Comparison of ENCODE assay signal across 8 mouse cellular contexts in genomic region chr6:124260198-124260931, GRCm38 (mm10). TPM values are rescaled to one million over a fixed set of nuclear protein-coding genes. Genes with fewer than 3 reads are reported as not detected.
DNase-seq lines count a peak whose midpoint lies in the region; ATAC-seq and TF ChIP-seq lines count a peak whose summit lies in the region.

No protein-coding gene starts in this region.

- 28% methylated on average over 10 of the region's 14 CpGs for WGBS in forebrain, postnatal 0 days
- 26% methylated on average over 11 of the region's 14 CpGs for WGBS in hindbrain, embryonic 15.5 days

- CTCF ChIA-PET in Patski (lab: Charles Lee), result interaction anchor here (0.8 kb wide), 1 partner anchor 36 kb away, joined by 3 read pairs; no protein-coding TSS in a partner anchor

- in situ Hi-C loops in Patski (cut with MboI; ENCODE audit: low pct_unique_long_range_greater_than_20kb), result loop anchor here (5.0 to 25.0 kb wide), 4 partner anchors 117 to 1366 kb away; partner anchors contain the start of gene C1s1

- H3K4me3 ChIP-seq in forebrain, postnatal 0 days (ENCODE audit: low read depth, low read length), result no peak overlapping the region
- no peak overlapping the region for H3K4me3 ChIP-seq in hindbrain, embryonic 15.5 days

- no peaks in the 10 kb centered on the region for H3K4me1 ChIP-seq in forebrain, postnatal 0 days (ENCODE audit: insufficient read depth)
- no peaks in the 10 kb centered on the region for H3K4me1 ChIP-seq in hindbrain, embryonic 15.5 days (replicated peaks)

- no peak overlapping the region for H3K9ac ChIP-seq in forebrain, postnatal 0 days
- no peak overlapping the region for H3K9ac ChIP-seq in hindbrain, embryonic 15.5 days

- H3K36me3 ChIP-seq in forebrain, postnatal 0 days (ENCODE audit: insufficient read depth), result no peaks in the 10 kb centered on the region
- H3K36me3 ChIP-seq in hindbrain, embryonic 15.5 days, result no peaks in the 10 kb centered on the region

- POLR2A ChIA-PET in Patski (lab: Charles Lee), result no interaction called here

- H3K27me3 ChIP-seq in Patski, result peaks cover 12% of the 10 kb centered on the region
- no peaks in the 10 kb centered on the region for H3K27me3 ChIP-seq in forebrain, postnatal 0 days (ENCODE audit: insufficient read depth, low read length)
- H3K27me3 ChIP-seq in hindbrain, embryonic 15.5 days, result no peaks in the 10 kb centered on the region

- H3K27ac ChIP-seq in forebrain, postnatal 0 days (ENCODE audit: low read depth, low read length), result no peak overlapping the region
- H3K27ac ChIP-seq in hindbrain, embryonic 15.5 days (replicated peaks), result no peak overlapping the region

- DNase-seq in Patski (ENCODE audit: low read depth, low spot score), result no peak
- peak; percentile 44 for DNase-seq in c-Kit-positive CD71-positive TER-119-negative erythroid progenitor cells, embryonic 14.5 days (ENCODE audit: low read depth)
- DNase-seq in forebrain, postnatal 0 days, result peak; percentile 88
- peak; percentile 57 to 71 for DNase-seq in layer of hippocampus, postnatal 36 days
- peak; percentile 29 for DNase-seq in lung, postnatal 25 days (ENCODE audit: low spot score)
- DNase-seq in right cerebral cortex, adult 18-20 months, result peak; percentile 52

- no peaks in the 10 kb centered on the region for H3K9me3 ChIP-seq in forebrain, postnatal 0 days (ENCODE audit: low read length)
- no peaks in the 10 kb centered on the region for H3K9me3 ChIP-seq in hindbrain, embryonic 15.5 days

- ATAC-seq in Patski, result no peak
- ATAC-seq in forebrain, postnatal 0 days, result peak; percentile 90
- peak; percentile 88 for ATAC-seq in hindbrain, embryonic 15.5 days (ENCODE audit: low FRiP score, low read depth)
- no peak for ATAC-seq in erythroid progenitor cell, adult 5-6 weeks (replicated peaks; ENCODE audit: low FRiP score, poor library complexity, severe bottlenecking)

- peak; percentile 80 for TF ChIP-seq CTCF in Patski (IDR thresholded peaks at IDR 0.05)
- TF ChIP-seq CTCF in forebrain, postnatal 0 days (IDR thresholded peaks at IDR 0.05; ENCODE audit: low read depth), result peak; percentile 91

- H3K4me2 ChIP-seq in forebrain, postnatal 0 days (ENCODE audit: low read depth), result no peak overlapping the region
- no peak overlapping the region for H3K4me2 ChIP-seq in hindbrain, embryonic 15.5 days

RNA-seq across cellular contexts. Expression of gene Vmn2r27, which starts 28.7 kb away (rescaled TPM):
- not detected for polyA plus RNA-seq in Patski (2021)
- total RNA-seq in forebrain, postnatal 0 days (2014; rRNA removed), result not detected in 2 replicates
- not detected in 2 replicates for polyA plus RNA-seq in forebrain, postnatal 0 days (2015; fragmentation: Nextera tagmentation; extraction: Ambion mirVana)
- polyA plus RNA-seq in hindbrain, embryonic 15.5 days (2015; fragmentation: Nextera tagmentation; extraction: Ambion mirVana), result not detected in 2 replicates
- not detected for total RNA-seq in layer of hippocampus, postnatal 36 days (2021)
- total RNA-seq in erythroid progenitor cell, adult 5-6 weeks (2015; ENCODE audit: low replicate concordance), result not detected in 2 replicates
- not detected in 2 replicates for total RNA-seq in erythroid progenitor cell, adult 5-6 weeks (2017; ENCODE audit: low replicate concordance)

RNA-seq across cellular contexts. Expression of gene Cd163, which starts 44.1 kb away (rescaled TPM):
- not detected for polyA plus RNA-seq in Patski (2021)
- 2.8 and 5.0 TPM in 2 replicates for total RNA-seq in forebrain, postnatal 0 days (2014; rRNA removed)
- 1.1 and 1.6 TPM in 2 replicates for polyA plus RNA-seq in forebrain, postnatal 0 days (2015; fragmentation: Nextera tagmentation; extraction: Ambion mirVana)
- 0.66 and 0.93 TPM in 2 replicates for polyA plus RNA-seq in hindbrain, embryonic 15.5 days (2015; fragmentation: Nextera tagmentation; extraction: Ambion mirVana)
- 1 to 10 TPM; 1.1 to 2.8 TPM for total RNA-seq in layer of hippocampus, postnatal 36 days (2021)
- 8.4 and 9.7 TPM in 2 replicates for total RNA-seq in erythroid progenitor cell, adult 5-6 weeks (2015; ENCODE audit: low replicate concordance)
- 27.2 and 37.1 TPM in 2 replicates for total RNA-seq in erythroid progenitor cell, adult 5-6 weeks (2017; ENCODE audit: low replicate concordance)

Comparison
In these comparisons a context has a peak if more than half of its experiments do, and no peak if none do; other contexts are left out.
1. ATAC-seq: peak in forebrain, postnatal 0 days (single experiment) and hindbrain, embryonic 15.5 days (single experiment); none in Patski (single experiment) and erythroid progenitor cell, adult 5-6 weeks (single experiment).